Mouse (Mus musculus) bone marrow, adult 2 months (tissue): Measurements from ENCODE around the gene Raver2.

Source experiments
- CTCF ChIP-seq: fragments of 200-500 bp; IDR thresholded peaks from 2 replicates; pipeline ENCODE4 v1.5.1; 2011; ENCODE audit warnings: low read length, control low read depth; ENCODE audit not compliant: control insufficient read depth, insufficient read depth
- POLR2A ChIP-seq: fragments of 200-500 bp; IDR thresholded peaks from 2 replicates; pipeline ENCODE4 v1.6.1; 2011; ENCODE audit warnings: low read depth, mild to moderate bottlenecking, control low read depth, low read length, borderline replicate concordance; ENCODE audit not compliant: control insufficient read depth

DNA sequence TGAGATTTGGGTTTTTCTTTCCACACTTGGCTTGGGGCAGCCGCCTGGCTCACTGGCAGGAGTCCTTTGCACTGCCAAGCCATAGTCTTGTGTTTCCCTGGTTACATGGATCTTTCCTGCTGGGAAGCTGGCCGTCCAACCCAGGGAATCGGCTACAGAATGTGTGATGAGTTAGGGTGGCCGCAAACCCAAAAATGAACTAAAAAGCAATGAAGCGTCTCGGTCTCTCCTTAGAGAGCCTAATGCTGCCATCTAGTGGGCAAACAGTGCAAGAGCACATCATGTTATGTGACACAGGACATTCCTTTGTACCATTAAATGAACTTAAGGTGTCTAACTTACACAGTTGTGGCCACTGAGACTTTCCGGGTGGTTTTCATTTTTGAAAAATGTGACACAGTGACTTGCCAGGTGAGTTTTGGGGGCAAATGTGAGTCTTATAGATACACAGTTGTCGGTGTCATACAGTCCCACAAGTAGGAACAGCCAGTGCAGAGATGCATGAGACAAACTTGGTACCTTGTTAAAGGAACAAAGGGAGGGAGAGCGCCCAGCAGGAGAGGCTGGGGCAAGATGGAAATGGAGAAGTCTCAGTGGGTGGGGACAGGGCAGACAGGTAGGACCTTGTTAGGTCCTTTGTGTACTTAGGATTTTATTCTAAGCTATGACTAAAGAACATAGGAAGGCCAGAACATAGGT is 77.4 kb downstream of the Raver2 start:
- TF ChIP-seq CTCF, result peak; percentile 51
- TF ChIP-seq POLR2A, result no peak
